Comparison of ENCODE assay signal across 24 mouse cellular contexts in genomic region chr10:110763416-110763815, GRCm38 (mm10).
"Had no signal": no experiment of that assay in that cellular context is flagged by ENCODE, and none has a peak within 500 bp of the region (broad histone marks: within the 10 kb centered on the region; RNA-seq: fewer than 3 reads in every experiment).

No protein-coding gene starts in this region.

- ATAC-seq: hindbrain, postnatal 0 days; liver, embryonic 12.5 days had no signal

- DNase-seq: gastrocnemius, postnatal 14 days; gastrocnemius, postnatal 36 days; heart, adult 18-20 months; heart, postnatal 14 days; heart, postnatal 36 days; kidney, adult 11 months; kidney, adult 2 months; kidney, adult 9 months; kidney, postnatal 14 days; kidney, postnatal 36 days; layer of hippocampus, adult 9-11 months; layer of hippocampus, postnatal 36 days; left cerebral cortex, postnatal 4 days had no signal

- H3K27me3 ChIP-seq: heart, embryonic 13.5 days; heart, embryonic 15.5 days; hindbrain, embryonic 13.5 days; hindbrain, embryonic 15.5 days; kidney, embryonic 15.5 days; limb, embryonic 13.5 days; limb, embryonic 15.5 days; liver, embryonic 12.5 days had no signal

- H3K4me2 ChIP-seq: heart, embryonic 13.5 days; heart, embryonic 15.5 days; hindbrain, embryonic 13.5 days; hindbrain, embryonic 15.5 days; kidney, embryonic 15.5 days; limb, embryonic 13.5 days; limb, embryonic 15.5 days; liver, embryonic 12.5 days had no signal

- H3K9me3 ChIP-seq: heart, embryonic 10.5 days; heart, embryonic 13.5 days; heart, embryonic 15.5 days; hindbrain, embryonic 13.5 days; hindbrain, embryonic 15.5 days; limb, embryonic 13.5 days; limb, embryonic 15.5 days; liver, embryonic 12.5 days had no signal

- H3K4me3 ChIP-seq: heart, embryonic 10.5 days; heart, embryonic 13.5 days; heart, embryonic 15.5 days; hindbrain, embryonic 13.5 days; hindbrain, embryonic 15.5 days; kidney, embryonic 15.5 days; limb, embryonic 13.5 days; limb, embryonic 15.5 days; liver, embryonic 12.5 days had no signal

- H3K4me1 ChIP-seq: heart, embryonic 10.5 days; heart, embryonic 13.5 days; heart, embryonic 15.5 days; hindbrain, embryonic 15.5 days; kidney, embryonic 15.5 days; limb, embryonic 13.5 days; limb, embryonic 15.5 days; liver, embryonic 12.5 days had no signal

- H3K27ac ChIP-seq: heart, embryonic 10.5 days; heart, embryonic 13.5 days; heart, embryonic 15.5 days; hindbrain, embryonic 13.5 days; hindbrain, embryonic 15.5 days; hindbrain, postnatal 0 days; kidney, embryonic 15.5 days; kidney, postnatal 0 days; limb, embryonic 13.5 days; limb, embryonic 15.5 days; liver, embryonic 12.5 days had no signal

- H3K9ac ChIP-seq: heart, embryonic 13.5 days; heart, embryonic 15.5 days; hindbrain, embryonic 13.5 days; hindbrain, embryonic 15.5 days; kidney, embryonic 15.5 days; limb, embryonic 13.5 days; limb, embryonic 15.5 days; liver, embryonic 12.5 days had no signal
